Mouse (Mus musculus) thymus, postnatal 4 days (tissue): ENCODE results near the gene Dcst2.
A peak's percentile ranks its signal among the peaks of the same experiment; 100 is the strongest.

Experiments
- DNase-seq: peaks from one replicate; pipeline ENCODE4 v3.0.0; 2021

Dcst2 gene

DNA sequence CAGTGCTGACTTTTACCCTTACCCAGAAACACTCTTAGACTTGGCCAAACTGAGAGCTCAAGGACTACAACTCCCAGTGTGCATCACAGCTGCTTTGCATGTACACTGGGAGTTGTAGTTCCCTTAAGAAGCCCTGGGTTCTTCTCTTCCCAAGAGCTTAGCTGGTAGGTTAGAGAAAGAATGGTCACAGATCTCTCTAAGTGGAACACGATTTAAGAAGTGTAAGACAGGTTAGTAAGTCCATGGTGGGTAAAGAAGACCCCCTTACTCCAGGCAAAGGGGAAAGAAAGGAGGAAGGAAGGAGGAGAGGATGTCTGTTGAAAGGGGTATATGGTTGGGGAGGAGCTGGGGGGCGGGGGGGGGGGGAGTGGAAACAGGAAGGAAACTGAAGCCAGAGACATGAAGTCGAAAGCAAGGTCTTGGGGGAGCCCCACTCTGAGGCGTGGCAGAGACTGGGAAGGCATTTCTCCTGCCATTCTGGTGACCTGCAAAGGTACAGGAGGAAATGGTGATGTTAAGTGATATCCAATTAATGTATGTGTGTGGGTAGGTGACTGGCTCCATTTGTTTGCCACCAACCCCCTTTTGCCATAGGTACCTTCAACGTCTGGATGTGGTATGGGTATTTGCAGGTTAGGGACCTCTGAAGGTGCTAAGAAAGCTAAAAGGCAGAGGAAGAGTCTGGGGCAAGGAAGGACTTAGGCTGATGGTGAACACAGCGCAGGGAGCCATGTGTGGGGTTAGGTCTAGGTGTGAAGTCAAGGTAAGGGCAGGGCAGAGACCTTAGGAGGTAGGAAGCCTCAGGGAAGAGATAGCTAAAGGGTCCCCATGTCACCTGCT is 27.3 kb downstream of the Dcst2 start:
- DNase-seq, result peak; percentile 63

DNA sequence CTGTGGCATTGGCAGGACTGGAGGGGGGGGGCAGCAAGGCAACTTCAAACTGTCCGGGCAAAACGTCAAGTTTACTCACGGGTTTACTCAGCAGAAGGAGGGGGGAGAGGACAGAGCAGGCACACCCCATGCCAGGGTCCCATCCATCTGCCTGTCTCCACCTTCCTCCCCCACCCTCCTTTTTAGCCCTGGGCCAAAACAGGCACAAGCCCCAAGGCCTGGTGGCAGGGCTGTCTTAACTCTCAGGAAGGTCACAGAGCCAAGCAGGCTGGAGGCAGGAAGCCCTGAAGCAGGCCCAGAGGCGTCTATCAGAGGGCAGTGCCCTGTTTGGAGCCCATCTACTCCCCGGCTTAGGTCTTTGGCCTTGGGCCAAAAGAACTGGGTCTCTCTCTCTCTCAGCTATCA is 28.3 kb downstream of the Dcst2 start:
- DNase-seq, result peak; percentile 38

DNA sequence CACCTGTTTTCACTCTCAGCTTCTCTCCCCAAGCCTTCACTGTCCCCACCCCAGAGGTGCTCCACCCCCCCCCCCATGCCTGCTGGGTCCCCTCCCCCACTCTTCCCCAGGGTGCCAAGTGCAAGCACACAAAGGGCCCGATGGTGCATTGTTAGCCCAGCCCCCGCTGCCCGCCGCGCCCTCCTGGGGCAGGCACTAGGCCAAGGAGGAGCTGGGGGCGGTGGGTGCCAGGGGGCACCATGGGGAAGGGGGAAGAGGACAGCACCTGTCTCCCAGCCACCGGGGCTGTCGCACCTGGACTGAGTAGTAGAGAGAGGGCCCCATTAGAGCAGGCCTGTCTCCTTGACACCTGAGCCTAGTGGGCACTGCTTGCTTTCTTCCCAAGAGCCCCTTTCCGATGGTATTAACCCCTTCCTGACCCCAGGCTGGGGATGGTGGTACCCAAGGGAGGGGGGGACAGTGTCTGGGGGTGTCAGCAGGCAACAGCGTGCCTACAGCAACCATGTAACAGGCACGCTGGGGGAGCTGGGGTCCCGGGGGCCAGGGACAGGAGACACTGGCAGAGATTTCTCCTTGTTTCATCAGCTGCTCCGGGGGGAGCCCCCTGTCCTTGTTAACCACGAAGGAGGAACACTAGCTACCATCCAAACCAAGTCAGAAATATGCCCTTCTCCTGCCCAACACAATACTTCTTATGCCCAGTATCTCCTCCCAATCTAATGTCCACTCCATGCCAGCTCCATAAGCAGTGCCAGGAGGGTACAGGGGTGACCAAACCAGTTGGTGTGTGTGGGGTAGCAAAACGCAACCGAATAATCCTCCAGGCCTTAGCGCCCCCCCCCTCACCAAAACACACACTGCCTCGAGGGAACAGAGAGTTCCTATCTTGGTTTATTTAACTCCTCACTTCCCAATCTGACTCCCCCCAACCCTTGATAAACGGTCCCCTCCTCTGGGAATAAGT is 29.2 kb downstream of the Dcst2 start:
- peak; percentile 68 for DNase-seq

DNA sequence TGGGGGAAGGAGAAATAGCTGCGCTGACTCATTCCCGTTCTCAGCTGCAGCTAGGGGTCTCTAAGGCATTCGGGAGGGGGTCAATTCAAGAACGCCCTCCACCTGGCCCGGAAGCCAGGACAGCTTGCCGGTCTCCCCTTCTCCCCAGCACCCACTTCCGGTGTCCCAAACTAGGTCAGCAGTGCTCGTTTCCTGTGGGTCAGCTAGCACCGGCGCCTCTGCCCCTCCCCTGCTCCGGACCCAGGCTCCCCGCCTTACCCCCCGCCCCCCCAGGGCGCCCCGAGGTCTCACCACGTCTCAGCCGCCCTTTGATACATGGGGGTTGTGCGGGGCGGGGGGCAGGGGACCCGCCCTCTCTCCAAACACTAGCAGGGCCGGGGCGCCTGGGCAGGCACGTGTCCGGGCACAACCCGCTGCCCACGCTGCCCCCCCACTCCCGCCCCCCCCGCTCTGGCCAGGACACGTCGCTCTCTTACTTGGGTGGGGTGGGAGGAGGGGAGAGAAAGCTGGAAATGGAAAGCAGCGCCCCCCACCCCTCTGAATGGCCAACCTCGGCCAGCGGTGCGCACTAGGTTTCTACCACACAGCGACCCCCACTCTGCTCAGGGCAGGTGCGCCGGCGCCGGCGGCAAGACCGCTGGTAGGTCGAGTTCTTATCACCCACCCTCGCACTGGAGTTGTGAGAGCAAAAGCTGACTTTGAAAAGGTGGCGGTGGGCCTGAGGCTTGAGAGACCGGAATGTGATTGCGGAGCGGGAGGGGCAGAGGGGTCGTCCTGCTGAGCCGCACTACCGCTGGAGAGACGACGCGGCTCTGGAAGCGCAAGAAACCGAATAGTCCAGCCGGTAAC is 30.1 kb downstream of the Dcst2 start:
- DNase-seq, result peak; percentile 53

DNA sequence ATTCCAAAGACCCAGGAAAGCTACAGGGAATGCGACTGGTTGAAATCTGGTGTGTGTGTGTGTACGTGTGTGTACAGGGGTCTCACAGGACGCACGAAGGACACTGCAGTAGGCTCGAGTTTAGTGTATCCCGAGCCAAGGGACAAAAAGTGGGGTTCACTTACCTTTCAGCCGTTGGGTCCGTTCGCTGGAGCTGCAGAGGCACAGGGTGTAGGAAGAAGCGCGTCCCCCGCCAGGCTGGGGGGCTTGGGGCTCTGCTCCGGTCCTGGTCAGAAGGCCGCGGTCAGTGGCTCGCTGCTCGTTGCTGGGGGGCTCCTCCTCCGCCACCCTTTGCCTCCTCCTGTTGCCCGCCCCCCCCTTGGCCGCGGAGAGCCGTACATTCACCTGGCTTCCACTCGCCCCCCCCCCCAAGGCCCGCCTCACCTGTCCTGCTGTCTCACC is 31.1 kb downstream of the Dcst2 start:
- DNase-seq, result peak; percentile 44

DNA sequence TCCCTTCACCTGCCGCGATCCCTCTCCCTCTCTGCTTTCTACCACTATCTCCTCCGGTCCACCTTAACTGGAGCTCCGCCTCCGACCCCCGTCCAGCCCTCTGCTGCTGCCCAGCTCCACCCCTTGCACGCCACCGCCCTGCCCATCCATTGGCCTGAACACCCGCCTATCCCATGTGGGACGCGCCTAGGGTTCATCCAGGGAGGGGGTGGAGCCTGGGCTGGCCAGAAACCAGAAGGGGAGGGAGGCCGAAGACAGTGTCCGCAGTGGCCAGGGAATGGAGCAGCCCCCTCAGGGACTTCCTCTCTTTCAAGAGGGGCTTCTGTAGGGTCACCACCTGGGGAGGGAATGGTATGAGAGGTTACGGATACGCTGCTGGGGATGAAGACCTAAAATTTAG is 31.8 kb downstream of the Dcst2 start:
- DNase-seq, result peak; percentile 74

DNA sequence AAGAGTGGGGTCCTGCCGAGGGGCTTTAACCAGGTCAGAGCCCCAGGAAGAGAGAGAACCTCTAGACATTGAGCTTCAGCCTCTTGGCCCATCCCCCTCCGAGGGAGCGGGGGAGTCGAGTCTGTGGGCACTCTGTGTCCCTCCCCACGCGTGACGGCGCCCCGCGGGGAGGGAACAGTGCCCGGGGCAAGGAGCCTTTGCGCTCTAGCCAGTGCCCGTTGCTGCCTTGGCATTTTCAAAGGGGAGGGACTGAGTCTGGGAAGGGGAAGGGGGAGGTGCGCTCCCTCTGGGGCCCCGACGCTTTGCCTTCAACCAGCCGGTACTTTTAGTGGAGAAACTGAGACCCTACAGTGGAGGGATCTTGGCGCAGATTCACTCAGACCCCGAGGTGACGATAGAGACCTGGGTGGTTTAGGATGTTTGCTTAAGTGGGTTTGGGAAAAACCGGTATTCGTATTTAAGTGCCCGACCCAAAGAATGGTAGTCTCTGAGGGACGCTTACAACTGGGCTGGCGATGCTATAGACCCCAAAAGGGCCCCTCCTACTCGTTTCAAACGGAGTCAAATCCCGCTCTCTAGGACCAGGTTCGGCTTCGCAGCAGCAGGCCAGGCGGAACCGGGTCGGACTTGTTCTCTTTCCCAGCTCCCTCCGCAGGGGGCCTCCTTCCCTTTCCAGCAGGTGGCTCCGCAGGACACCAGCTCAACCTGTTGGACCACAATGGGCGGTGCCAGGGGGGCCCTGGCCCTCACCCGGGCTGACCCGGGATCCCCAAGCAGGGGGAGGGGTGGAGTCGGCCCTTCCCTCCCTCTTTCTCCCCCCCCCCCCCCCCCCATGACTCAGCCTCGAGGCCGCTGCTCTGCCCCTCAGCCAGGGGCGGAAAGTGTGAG is 32.5 kb downstream of the Dcst2 start, which contains the start of gene Zbtb7b:
Gene Zbtb7b, minus strand, starts transcription at position 771 of the 888 bp plus-strand sequence.
- peak; percentile 52 for DNase-seq

DNA sequence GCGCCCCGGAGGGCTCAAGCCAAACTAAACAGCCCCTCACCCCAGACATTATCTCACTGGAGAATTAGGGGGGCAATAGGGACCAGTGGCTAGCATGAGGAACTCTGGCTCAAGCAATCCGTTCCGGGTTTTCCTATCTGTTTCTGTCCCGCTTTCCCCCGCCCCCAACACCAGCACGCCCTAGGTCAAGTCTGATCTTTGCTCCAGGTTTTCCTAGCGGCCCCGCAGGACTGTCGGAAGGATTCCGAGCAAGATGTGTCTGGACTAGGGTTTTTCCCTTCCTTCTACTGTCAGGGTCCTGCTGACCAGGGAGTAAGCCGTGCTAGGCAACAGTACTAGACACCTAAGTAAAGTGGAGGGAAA is 33.1 kb downstream of the Dcst2 start:
- DNase-seq, result peak; percentile 41

DNA sequence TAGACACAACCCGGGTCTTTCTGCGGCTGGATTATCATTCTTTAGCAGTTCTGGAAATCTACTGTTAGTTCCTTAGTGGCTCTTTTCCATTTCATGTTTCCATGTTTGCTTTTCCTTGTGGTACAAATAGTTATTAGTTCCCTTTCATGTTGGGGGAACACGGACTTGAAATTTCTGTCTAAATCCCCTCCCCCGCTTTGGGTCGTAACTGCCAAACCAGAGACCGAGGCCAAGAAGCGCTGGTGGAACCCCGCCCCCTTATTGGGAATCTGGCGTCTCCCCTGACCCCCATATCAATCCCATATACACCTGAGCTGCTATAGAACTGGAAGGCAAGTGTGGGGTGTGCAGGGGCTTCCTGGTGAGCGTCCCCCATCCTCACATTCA is 33.6 kb downstream of the Dcst2 start:
- no peak for DNase-seq

DNA sequence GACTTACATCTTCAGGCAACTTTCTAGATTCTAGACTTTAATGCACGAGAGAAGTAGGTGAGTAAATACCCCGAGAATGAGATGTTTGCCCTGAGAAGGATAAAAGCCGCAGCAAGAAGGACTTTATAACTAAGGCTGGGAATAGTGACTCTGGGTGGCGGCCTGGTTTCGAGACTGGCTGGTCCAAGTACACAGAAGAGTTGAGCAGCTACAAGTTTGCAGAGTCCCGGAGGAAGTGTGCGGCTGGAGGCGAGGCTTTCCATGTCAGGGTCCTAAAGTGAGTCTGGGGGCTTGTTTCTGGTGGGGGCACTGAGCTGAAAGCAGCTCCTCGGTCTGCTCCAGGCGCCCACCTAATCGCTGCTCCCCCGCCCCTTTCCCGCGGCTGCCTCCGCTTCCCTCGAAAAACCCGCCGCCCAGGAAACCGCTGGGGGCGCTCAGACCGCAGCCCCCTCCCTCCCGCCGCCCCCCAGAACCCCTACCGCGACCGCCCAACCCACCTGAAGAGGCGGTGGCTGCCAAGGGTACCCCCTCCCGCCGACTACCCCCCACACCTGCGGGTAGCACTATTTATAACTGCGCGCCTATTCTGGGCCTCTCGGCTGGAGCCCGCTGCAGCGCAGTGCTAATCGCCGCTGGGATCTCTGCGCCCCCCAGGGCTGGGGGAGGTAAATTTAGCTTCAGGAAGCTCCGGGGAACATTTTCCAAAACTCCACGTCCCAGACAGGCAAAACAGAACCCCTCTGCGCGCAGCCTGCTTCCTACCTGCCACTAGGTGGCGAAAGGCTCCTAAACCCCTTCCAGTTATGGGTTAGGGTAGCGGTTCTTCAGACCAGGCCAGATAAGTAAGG is 34.3 kb downstream of the Dcst2 start:
- DNase-seq, result peak; percentile 79

DNA sequence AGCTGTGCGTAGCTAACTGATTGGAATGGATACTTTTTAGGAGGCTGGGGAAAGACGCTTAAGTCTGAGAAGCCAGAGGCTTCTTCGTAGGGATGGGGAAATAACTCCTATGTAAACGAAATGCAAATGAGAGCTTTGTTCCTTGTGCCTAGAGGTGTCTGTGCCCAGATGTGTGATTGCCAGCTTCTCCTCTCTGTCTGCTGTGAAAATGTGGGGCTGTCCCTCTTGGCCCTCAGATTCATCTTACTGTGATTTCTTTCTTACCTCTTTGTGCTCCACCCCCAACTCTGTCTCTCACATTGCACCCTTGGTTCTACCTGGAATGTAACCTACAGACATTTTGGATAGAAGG is 34.9 kb downstream of the Dcst2 start:
- DNase-seq, result no peak

DNA sequence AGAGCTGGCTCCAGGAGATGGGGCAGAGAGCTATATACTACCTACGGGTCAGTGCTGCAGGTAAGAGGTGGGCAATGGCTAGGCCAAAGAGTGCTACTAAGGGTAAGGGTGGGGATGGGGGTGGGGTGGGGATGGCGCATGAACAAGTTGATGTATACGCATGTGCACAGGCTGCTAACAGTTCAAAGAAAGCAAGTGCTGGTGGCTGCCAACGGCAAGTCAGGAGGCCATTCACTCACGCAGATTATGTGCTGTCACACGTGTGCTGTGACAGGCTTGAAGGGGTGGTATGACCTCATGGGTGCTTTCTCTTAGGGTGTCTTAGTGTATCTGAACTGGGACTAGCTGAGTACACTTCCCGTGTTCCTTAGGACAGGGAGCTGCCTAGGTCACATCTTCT is 39.6 kb downstream of the Dcst2 start:
- no peak for DNase-seq

DNA sequence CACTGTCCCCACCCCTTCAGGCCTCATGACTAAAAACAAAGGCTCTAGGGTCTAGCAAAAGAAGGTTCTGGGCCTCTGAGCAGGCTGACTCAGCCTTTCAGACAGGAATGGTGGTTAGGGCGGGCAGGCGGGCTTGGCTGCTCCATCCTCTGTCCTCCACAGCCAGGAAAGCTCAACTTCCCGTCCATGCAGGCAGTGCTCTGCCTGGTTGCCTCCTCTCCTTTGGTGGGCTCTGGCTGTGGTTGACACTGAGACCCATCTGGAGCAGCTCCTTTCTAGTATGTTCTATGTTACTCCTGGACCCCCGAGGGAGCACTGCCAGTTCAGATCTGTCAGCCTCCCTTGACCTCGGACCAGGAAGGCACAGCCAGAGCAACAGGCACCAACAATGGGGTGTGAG is 40.9 kb downstream of the Dcst2 start, which contains the start of gene Lenep:
Gene Lenep, minus strand, starts transcription at position 101 of the 400 bp plus-strand sequence.
- DNase-seq, result no peak

DNA sequence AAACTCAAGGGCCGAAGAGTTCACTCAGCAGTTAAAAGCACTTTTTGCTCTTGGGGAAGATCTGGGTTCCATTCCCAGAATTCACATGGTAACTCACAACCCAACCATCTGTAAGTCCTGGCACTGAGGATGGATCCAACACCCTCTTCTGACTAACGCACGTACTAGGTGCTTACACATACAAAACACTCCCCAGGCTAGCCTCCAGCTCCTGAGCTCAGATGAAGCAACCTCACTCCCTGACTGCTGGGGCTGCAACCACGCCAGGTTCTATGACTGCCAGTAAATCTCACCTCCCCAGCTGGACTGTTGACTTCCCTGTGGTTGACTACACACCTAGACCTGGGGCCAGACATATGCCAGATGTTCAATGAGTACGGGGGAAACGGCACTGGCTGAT is 45.1 kb downstream of the Dcst2 start:
- DNase-seq, result no peak

DNA sequence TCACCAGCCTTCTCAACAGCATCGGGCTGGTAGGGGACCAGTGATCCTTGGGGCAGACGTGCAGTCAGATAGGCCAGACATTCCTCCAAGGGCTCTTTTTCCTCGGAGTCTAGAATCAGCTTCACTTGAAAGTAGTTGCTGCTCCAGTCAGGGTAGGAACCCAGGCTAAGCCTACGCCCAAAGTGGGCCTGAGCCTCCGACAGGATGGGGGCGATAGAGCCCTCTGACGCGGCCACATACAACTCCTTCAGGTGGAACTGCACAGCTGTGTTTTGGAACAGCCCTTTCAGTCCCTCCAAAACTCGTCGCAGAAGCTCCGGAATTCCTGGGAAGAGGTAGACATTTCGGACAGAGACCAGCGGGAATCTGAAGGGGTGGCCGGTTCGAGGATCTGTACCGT is 46.7 kb downstream of the Dcst2 start:
- no peak for DNase-seq

DNA sequence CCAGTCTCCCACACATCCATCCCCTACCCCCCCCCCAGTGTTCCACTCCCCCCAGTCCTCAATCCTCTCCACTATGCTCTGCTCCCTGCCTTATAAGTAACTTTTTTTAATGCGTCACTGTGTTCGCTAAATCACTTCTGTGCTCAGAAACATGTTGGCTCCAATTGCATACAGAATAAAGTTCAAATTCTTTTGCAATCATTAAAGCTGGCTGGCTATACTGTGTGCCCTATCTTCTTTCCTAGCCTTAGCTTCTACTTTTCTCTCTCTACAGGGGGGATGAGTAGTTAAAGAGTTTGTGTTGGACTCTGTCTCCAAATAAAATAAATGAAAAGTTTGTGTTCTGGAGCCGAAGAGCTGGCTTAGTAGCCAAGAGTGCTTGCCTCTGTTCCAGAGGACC is 47.9 kb downstream of the Dcst2 start:
- DNase-seq, result no peak

DNA sequence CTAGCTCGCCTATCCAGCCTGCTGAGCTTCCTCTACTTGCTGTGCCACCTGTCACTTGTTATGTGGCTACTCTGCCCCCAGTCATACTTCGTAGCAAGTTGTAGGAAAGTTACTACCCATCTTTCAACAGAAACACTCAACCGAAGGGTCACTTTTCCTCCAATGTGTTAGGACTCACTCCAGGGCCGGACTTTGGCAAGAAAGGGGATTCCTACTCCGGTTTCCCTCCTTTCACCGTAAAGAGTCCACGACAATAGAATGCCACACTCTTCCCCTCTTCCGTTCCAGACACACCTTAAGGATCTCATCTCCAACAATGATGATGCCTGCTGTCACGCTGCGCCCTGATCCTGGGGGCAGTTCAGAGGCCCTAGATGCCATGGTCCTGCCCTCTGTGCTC is 49.1 kb downstream of the Dcst2 start:
- no peak for DNase-seq

DNA sequence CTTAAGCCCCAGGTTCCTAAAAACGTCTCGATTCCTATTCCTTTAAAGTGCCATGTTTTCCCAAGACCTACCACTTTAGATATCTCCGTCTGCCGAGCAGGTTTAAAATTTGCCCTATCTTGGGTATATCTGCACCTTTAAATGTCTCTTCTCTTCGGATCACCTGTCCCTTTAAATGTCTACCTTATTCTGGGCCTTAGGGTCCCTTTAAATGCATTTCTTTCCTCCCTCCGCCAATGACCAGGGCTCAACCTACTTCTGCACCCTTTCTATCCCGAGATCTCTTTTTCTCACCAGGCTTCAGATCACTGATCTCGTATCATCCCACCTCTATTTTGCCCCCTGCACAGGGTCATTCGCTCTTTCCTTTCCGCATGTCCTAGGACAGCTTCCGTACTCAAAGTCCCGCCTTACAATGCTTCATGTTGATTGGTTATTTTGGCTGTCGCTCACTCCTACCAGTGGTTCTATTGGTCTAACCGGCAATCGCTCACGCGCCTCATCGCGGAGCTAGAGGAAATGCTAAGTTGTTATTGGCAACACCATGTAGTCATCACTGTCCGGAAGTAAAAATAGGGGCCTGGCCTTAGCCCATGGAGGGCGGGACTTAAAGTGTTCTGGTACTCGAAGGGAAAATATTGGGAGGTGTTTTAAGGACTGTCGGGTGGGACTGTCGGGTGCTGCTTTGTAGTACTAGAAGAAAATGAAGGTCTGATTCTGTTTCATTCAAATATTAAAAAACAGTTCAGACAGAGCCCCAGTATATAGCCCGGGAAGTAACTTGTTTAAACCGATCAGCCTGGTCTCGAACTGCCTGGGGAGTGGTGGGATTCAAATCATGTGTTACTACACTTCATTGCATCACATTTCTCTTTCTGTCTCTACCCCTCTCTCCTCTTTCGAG is 50.0 kb downstream of the Dcst2 start, which contains the start of gene Flad1:
Gene Flad1, minus strand, starts transcription at position 381 of the 904 bp plus-strand sequence.
- peak; percentile 94 for DNase-seq

DNA sequence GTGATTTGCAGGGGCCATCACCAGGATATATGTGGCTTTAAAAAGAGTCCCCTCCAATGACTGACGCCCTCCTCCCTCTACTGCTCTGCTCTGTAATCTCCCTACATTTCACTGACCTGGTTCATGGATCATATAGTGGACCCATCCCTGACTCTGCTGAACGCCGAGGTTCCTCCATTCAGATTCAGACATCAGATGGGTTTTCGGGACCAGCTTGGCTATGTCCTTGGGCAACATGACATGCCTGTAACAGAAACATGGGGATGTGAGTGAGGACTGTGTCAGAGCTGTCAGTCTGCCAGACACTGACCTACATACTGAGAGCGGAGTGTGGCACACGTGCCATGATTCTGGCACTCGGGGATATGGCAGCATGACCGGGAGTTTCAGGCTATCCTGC is 54.4 kb downstream of the Dcst2 start:
- no peak for DNase-seq

DNA sequence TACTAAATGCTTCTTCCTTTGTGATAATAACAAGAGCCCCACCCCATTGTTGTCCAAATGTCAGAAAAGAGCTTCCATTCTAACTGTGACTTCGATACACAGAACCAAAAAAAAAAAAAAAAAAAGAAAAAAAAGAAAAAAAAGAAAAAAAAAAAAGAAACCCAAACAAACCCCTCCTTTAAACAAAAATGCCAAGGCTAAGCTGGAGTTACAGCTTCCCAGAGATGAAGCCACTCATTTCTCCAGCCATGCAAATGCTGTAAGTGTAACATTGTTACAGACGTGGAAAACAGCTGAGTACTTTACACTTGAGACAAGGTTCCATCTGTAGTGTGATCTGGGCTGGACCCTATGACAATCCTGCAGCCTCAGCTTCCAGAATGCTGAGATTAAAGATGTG is 55.4 kb downstream of the Dcst2 start:
- no peak for DNase-seq
